Mouse (Mus musculus) embryo, embryonic 11 days (tissue): ENCODE results near the gene Grin2a.
A peak's percentile ranks its signal among the peaks of the same experiment; 100 is the strongest.

Experiments used
- DNase-seq: peaks from one replicate; pipeline ENCODE4 v3.0.0-alpha.2; 2015

Gene Grin2a

DNA sequence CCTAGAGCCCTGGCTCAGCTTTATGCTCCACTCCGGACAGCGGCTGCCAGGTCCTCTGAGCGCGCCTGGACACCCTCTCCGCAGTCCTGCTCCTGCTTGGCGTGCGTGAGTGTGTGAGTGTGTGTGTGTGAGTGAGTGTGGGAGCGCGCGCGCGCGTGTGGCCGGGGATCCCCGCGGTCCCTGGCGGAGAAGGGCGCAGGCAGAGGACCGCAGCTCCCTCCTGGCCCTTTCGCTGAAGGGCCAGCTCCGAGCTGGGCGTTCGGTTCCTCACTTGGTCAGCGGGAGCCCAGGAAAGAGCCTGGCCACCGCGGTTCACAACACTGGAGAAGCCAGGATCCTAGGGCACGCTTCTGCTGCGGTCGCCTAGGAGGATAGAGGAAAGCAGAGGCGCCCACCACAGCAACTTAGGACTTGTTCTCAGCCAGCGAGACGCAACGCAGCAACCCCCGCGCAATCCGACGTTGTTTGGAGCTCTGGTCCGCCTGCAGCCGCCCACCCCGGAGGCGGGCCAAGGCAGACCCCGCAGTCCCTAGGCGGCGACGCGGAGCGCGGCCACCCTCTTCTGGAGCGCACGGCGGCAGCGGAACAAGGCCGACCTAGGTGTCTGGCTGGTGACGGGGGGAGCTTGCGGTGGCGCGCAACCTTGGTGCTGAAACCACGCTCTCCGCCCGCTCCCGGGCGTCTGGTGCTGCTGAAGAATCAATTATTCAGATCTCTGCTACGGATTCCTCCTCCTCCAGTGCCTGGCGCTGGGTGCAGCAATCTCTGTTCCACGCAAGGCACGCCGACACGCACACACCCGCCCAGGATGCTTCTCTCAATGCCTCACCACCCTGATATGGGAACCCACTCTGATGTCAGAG is at the start of gene Grin2a:
Gene Grin2a, minus strand, starts transcription at position 610 of the 863 bp plus-strand sequence.
- peak; percentile 59 for DNase-seq

DNA sequence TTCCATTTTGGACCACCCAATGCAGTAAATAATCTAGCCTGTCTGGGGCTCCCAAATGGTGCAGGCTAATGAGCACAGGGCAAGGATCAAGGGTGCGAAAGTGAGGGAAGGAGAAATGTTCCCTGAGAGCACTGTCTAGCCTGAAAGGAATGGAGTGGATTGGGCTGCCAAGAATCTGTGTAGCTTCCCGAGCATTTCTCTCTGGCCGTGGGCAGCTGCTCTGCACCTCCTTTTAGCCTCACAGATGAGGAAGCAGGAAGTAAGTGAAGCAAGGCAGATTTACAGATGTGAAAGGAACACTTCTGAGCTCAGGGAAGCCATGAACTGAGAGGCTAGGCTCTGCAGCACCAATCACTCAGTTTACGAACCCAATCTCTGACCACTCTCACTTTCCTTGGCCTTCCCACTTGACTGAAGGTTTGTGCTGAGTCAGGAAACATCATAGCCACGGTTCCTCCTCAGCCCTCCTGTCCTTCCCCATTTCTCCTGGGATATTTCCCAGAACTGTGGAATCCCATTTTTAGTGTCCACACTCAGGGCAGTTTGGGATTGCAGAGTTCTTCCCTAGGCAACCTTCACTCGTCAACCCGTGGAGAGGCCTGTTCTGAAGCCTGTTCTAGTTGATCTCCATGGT is 40.3 kb upstream of the Grin2a start:
- DNase-seq, result no peak

DNA sequence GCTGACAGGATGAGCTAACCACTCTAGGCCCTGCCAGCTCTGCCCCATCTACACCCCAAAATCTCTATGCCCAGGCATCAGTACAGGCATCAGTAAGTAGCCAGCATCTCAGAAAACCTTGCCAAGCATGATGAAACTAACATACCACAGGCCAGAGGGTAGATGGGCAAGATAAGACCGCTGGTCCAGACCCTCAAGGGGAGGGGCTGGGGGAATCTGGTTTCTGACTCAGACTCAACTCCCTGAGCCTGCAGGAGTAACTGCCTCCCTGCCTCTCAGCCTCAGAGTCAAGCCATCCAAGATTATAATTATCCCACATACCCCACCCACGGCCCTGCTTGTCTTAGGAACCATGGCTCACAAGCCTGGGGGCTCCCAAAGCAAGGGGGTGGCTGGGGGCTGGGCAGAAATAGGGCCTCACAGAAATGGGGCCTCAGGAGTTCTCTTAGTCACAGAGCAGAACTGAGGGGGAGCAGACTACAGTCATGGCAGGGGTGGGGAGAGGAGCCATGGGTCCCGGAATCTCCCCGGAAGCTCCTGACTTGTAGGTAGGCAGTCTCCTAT is 38.1 kb upstream of the Grin2a start:
- no peak for DNase-seq

DNA sequence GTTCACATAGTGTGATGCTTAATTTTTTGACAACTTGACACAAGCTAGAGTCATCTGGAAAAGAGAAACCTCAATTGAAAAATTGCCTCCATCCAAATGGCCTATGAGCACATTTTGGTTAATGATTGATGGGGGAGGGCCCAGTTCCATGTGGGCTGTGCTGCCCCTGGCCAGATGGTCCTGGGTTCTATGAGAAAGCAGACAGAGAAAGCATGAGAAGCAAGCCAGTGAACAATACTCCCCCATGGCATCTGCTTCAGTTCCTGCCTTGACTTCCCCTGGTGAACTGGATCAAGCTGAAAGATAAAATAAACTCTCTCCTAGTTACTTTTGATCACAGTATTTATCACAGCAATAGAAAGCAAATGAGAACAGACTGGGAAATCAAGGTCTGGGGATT is 36.5 kb upstream of the Grin2a start:
- DNase-seq, result no peak

DNA sequence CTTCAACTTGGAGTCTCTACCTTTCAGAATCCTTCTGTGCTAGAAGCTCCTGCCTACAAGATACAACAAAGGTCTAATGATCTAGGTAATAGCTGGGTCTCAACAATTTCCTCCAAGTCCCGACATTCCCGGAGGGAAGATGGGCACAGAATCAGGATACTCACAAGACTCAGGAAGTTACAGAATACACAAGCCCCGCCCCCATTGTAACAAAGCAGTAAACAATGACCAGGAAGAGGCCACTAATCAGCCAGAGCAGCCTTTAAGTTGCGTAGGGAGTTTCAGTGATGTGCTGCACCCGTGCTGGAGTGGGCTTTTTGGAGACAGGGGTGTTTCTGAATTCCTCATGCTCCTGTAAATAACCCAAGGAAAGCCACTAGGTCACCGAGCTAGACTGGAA is 31.4 kb upstream of the Grin2a start:
- no peak for DNase-seq

DNA sequence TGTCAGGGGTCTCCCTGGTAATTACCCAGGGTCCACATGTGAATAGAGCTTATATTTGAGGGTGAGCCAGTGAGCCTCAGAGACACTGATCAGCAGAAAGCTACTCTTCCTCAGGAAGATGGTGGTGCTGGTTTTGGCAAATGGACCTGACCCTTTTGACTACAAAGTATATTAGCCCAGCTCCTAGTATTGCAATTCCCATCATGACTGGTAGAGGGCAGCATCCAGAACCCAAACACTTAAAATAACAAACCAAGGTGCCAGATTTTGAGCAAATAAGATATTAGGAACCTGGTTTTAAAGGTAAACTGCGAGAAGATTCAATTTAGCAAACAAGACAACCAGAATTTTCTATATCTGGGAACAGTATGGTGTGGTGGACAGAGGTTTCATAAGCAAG is 14.4 kb upstream of the Grin2a start:
- DNase-seq, result no peak

DNA sequence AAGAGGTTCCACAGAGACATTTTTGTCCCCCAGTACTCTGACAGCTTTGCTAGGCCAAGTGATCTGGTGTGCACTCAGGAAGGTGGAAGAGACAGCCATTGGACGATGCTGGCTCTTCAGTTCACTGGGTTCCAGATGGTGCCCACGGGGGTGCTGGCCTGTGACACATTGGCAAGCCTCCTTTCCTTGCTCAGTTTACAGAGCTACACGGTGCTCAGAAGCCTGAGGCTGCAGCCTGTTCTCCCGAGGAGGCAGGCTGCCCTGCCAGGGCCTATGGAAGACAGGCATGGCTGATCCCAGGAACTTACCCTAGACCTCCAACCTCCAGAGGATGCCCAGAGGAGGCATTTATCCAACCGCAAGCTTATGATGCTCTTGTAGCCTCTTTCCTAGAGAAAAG is 10.2 kb upstream of the Grin2a start:
- DNase-seq, result no peak

DNA sequence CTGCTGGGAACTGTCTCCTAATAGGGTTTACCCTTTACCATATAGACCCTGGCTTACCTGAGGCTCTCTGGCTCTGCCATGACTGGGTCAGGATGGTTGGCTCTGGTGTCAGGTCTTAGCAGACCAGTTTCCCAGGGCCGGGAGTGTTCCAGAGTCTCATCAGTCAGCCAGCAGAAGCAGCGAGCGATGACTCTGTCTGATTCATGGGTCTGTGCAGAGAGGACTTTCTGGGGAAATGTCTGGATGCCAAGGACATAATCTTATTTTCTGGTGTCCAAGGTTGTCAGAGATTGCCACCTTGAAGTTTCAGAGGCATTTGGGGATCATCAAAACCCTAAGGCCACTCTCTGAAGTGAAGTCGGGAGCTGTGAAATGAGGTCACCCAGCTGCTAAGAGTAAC is 8.7 kb upstream of the Grin2a start:
- no peak for DNase-seq

DNA sequence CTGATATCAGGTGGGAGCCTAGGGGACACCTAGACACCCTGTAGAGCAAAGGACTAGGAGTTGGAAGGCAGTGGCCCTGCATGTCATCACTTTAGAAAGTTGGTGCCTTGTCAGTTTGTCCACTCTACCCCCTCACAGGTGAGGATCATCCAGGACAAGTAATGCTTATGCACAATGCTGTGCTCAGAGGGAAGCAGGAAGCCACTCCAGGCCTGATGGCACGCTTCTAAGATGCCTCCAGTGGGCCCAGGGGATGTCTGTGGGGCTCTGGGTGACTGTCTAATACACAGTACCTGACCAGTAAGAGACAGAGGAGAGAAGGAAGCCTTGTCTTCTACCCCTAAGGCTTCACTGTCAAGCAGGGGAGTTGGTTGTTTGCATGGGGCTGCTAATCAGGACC is 7.6 kb upstream of the Grin2a start:
- no peak for DNase-seq

DNA sequence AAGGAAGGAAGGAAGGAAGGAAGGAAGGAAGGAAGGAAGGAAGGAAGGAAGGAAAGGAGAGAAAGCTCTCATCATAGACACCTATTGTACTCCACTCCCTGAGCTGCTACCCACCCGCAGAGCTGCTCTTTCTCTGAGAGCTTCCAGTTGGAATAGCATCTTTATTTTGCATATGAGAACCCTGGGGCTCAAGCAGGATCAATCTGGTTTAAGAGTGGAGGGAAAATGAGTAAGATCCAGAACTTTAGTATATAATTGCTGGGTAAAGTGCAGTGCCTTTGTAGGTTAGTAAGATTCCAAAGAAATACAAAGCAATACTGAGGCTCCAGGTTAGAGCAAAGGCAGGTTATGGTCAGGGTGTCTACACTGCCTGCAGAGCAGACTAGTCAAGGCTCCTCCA is 6.2 kb upstream of the Grin2a start:
- no peak for DNase-seq

DNA sequence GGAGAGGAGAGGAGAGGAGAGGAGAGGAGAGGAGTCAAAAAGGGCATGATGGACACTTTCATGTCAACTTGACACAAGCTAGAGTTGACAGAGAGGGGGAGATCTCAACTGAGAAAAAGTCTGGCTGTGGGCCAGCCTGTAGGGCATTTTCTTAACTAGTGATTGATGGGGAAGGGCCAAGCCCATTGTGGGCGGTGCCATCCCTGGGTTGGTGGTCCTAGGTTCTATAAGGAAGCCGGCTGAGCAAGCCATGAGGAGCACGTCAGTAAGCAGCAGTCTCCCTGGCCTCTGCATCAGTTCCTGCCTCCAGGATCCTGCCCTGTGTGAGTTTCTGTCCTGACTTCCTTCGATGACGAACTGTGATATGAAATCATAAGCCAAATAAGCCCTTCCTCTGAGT is 4.6 kb upstream of the Grin2a start:
- no peak for DNase-seq

DNA sequence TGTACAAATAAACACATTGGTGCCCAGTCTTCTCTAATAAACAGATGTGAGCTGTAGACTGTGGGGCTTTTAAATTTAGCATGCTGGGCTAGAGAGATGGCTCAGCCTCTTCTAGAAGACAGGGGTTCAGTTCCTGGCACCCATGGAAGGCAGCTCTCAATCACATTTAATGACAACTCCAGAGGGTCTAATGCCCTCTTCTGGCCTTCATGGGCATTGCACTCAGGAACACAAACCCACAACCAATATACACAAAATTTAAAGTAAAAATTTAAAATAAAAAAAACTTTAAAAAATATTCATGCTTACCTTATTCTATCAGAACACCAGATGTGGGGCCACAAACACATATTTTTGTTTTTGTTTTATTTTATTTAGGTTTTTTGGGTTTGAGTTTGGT is 2.6 kb upstream of the Grin2a start:
- no peak for DNase-seq

DNA sequence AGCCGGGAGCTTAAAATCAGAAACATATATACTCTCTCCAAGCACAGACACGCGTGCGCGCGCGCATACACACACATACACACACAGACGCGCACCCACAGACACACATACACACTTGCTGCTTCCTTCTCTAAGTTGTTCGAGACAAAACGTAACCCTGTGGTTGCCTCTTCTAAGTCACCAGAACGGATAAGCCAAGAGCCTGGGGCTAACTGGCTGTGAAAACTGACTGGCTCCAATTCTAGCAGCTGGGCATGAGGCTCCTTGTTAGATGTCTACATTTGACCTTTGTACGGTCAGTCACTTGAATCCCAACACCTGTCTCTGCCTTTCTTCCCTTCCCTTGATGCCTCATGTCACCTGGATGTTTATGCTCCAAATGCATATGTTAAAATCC is 452 bp upstream of the Grin2a start:
- DNase-seq, result peak; percentile 31

DNA sequence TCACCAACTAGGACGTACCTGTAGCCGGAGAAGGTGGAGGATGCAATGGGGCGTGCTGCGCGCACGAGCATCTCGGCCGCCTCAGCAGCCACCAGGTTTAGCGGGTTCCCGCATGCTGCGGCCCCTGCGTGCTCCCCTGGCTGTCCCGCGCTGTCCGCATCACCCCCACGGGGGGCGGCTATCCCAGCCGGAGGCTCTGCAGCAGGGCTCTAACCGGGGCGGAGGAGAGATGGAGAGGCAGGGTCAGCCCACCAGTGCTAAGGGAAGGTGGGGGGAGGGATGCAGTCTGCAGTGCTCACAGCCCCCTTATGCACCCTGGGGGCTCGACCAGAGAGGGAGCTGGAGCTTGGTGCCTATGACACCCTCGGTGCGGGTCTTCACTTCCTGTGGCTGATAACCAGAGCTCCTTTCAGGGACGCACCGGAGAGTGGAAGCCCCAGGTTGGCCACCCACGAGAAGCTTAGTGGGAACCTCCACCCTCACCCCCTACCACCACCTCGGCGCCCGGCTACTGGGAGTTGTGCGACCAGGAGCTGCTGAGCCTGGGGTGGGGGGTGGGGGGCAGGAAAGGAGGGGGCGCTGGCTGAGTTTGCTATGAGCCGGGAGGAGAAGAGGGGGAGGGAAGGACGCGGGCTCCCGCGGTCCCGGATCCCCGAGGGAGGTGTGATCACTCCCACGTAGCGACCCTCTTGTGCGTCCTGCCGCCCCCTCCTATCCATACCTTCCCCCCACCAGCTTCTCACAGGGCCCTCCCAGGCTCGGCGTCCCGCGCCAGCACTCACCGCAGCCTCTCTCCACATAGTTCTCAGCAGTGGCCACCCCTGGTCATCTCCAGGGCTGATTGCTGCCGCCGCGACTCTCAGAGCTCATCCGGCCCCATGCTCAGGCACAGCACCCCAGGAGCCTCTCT is 1.1 kb downstream of the Grin2a start:
- no peak for DNase-seq

DNA sequence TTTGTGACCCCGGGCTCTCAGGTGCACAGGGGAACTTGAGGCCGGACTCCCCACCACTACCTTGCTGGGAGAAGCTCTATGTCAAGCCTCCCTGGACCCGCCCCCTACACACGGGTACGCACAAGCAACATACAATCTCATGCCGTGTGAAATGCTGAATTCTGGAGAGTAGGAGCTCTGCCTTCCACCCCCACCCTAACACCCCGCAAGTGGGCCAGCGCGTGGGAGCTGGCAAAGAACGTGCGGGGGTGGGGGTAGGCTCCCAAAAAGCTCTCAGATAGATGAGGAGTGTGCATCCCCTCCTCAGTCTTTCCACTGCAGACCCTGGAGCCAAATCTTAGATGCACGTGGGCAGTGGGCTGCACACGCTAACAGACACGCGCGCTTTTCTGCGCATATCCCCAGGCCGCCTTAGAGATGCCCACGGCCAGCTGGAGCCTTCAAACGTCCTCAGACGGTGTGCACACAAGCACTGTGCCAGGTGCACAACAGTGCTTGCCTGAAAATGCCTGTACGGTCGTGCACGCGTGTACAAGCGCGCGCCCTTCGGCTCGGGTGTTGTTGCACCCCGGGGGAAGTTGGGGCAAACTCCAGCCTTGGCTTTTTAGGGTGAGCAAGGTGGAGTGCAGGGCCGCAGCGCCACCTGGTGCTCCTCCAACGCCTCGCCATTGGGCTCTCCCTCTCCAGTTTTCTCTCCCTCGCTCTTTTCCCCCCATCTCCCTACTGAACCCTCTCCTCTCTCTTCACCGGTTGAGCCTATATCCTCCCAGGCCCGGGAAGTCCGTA is 1.9 kb downstream of the Grin2a start:
- DNase-seq, result peak; percentile 80

DNA sequence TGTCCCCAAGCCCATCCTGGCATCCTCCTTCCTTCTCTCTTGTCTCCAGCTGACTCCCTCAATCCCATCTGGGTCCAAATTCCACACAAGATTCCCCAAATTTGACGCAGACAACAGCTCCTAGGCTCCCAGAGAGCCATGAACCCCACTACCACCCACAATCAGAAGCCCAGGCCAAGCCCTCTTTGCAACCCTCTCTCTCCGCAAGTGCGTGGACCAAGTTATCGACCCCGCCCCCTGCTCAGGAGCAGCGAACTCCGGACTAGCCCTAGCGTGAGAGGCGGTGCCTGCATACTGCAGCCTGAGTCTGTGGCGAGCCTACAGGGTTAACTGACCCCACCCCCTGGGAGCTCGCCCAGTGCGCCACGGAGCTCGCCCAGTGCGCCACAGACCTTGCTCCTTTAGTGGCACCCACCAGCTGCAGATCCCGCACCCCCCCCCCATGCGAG is 2.6 kb downstream of the Grin2a start:
- peak; percentile 66 for DNase-seq

DNA sequence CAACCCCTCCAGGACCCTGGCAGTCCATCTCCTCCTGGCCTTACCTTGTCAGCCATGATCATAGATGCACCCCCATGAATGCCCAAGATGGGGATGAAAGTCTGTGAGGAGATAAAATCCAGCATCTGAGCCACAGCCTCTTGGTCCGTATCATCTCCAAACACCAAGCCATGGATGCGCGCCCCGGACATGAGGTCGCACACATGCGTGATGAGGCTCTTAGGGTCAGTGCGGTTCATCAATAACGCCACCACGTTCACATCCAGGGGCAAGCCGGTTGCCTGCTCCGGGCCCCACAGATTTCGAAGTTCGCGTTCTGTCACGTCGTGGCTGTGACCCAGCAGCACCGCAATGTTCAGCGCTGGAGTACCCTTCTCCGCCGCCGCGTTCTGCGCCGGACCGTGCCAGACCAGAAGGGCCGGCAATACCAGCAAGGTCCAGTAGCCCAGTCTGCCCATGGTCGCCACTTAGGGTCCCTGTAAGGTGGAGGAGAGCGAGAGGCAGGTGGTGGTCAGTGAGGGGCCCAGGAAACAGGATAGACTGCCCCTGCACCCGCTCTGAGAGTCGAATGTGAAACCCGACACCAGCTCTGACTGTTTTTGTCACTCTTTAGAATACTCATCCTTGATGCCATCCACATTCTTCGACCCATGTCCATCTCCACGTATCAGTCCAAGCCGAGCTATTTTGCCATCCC is 3.1 kb downstream of the Grin2a start:
- peak; percentile 11 for DNase-seq

DNA sequence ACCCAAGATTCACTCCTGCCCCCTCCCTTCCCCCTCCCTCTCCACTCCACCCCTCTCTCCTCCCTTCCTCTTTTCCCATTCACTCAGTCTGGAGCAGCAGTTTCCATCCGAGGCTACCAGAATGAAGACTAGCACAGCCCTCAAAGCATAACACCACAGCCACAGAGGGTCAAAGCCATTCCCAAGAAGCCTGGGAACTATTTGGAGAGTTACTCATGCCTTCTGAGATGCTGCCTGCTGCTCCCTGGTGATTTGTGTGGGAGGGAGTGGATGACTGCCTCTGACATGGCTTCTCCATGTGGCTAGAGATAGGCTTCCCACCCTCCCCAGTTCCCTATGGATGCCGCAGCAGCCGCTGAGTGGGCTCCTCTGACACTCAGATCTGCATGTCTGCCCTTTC is 10.3 kb downstream of the Grin2a start:
- no peak for DNase-seq

DNA sequence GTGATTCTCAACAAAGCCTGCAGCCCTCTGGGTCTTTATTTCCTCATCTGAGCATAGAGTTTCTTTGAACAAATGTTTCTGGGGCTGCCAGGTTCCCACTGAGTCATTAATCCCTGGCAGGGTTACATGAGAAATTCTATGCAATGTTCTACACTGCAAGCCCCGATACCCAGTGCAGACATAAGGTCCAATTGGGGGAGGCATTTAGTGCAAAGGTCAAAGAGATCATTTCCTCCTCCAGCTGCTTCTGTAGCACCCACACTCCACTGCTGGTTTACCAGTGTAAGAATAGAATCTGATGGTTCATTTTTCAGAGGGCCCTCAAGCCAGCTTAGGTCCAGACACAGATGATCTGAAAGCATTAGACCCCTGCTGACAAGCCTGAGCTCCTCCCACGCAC is 14.7 kb downstream of the Grin2a start:
- DNase-seq, result no peak

DNA sequence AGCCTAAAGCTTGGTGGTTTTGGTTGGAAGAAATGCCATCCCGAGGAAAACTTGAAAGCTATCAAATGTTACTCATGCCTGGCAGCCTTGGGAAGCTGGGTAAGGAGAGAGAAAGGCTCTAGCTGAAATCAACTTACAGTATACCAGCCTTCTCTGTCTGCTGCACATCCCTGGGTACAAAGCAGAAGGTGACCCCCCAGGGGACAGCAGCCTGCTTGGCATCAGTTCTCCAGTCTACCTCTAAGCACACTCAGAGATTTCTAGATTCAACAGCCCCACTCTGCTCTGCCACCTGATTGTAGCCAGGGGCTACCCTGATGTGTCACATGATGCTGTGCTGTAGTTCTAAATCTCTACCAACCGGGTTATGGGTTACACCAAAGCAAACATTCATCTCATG is 17.2 kb downstream of the Grin2a start:
- no peak for DNase-seq

DNA sequence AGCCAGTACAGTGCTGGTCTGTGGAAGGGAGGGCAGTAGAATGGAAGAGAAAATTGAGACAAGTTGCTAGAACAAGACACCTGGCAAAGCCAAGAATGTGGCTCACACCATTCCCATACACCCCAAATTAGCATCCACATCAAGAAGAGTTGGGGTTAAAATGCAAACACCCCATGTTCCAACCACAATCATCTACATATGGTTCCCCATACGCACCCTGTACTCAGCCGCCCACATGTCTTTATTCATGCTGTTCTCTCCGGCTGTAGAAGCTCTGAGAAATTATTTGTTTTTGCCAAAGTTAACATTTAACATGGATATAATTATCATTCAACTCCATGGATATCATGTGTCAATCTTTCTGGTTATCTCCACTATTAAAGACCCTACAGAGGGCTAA is 22.7 kb downstream of the Grin2a start:
- no peak for DNase-seq

DNA sequence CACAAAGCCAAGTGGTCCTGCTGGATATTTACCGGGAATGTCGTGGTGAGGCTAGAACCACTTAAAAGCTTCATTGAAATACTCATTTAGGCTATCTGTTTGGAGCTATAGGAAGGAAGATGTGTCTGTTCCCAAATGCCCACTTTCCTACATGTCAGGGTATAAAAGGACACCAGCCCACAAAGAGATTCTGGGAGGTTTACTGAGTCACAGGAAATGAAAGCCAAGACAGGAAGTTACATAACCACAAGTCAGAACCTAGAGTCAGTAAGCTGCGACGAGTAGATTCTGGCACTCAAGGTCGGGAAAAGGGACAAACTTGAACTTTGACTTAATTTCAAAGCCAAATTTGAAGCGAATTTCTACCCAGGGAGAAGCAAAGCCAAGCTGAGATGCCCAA is 30.9 kb downstream of the Grin2a start:
- DNase-seq, result no peak
